Mouse (Mus musculus) heart, embryonic 11.5 days (tissue): ENCODE results near the gene Dthd1. TPM values are rescaled to one million over a fixed set of nuclear protein-coding genes. Genes with fewer than 3 reads are reported as not detected.

Experiments
- ATAC-seq: fragments of 200-750 bp; cut with Nextera tagmentation; replicated peaks from 2 replicates; pipeline ENCODE4 v1.8.0; 2017; ENCODE audit warnings: moderate library complexity; ENCODE audit not compliant: insufficient number of reproducible peaks, low FRiP score, low TSS enrichment
- H3K27ac ChIP-seq: fragments of 300-500 bp; sonication (generic); 2 replicates; pipeline ENCODE4 v1.5.1; 2014; ENCODE audit warnings: mild to moderate bottlenecking, low read depth, low read length
- H3K27me3 ChIP-seq: fragments of 300-500 bp; sonication (generic); 2 replicates; pipeline ENCODE4 v1.6.1; 2014; ENCODE audit warnings: mild to moderate bottlenecking, low read length, mixed read lengths; ENCODE audit not compliant: control insufficient read depth, insufficient read depth
- H3K36me3 ChIP-seq: fragments of 300-500 bp; sonication (generic); 2 replicates; pipeline ENCODE4 v1.6.1; 2014; ENCODE audit warnings: mild to moderate bottlenecking, low read length, moderate library complexity, mixed read lengths; ENCODE audit not compliant: control insufficient read depth, insufficient read depth
- H3K4me1 ChIP-seq: fragments of 300-500 bp; sonication (generic); 2 replicates; pipeline ENCODE4 v1.6.1; 2014; ENCODE audit warnings: low read length; ENCODE audit not compliant: control insufficient read depth, insufficient read depth
- H3K4me2 ChIP-seq: fragments of 300-500 bp; sonication (generic); 2 replicates; pipeline ENCODE4 v1.6.1; 2014; ENCODE audit warnings: mild to moderate bottlenecking, moderate library complexity
- H3K4me3 ChIP-seq: fragments of 300-500 bp; sonication (generic); 2 replicates; pipeline ENCODE4 v1.5.1; 2014; ENCODE audit warnings: low read depth, low read length
- H3K9ac ChIP-seq: fragments of 300-500 bp; sonication (generic); 2 replicates; pipeline ENCODE4 v1.6.1; 2014; ENCODE audit warnings: mild to moderate bottlenecking, low read depth, low read length, moderate library complexity
- H3K9me3 ChIP-seq: fragments of 300-500 bp; sonication (generic); replicated peaks from 2 replicates; pipeline ENCODE4 v1.6.1; 2016; ENCODE audit warnings: low read length; ENCODE audit not compliant: control insufficient read depth
- WGBS: fragments of 180-500 bp; shearing (Covaris S2); extraction: QIAGEN DNeasy Blood & Tissue Kit; methylation state at CpG from one replicate; pipeline ENCODE4 v1.1.7; 2014; ENCODE audit not compliant: insufficient replicate concordance; 5-methylcytosine and 5-hydroxymethylcytosine counted together
- polyA plus RNA-seq: library from polyadenylated mRNA; unstranded; fragments of >200 nt; fragmentation: Nextera tagmentation; extraction: Ambion mirVana; gene quantifications from 2 replicates; pipeline ENCODE4 v1.2.1, GENCODE M21; 2014

The Dthd1 gene
- polyA plus RNA-seq, 1 experiment from 2014 or later, result 0.42 TPM

- no peak for ATAC-seq
- WGBS, result 52% methylated on average over 2 of the region's 2 CpGs
- H3K27me3 ChIP-seq, result no peaks in the 10 kb centered on the region
Observed at GRCm38 (mm10) chr5:62851337-62851736, 37.7 kb downstream of the Dthd1 start.

GRCm38 (mm10) chr5:62854361-62854844 lies 40.8 kb downstream of the Dthd1 start:
- Histone ChIP-seq H3K9ac (no peak overlapping the region), H3K4me1 (no peaks in the 10 kb centered on the region), H3K4me3 (no peak overlapping the region), H3K36me3 (no peaks in the 10 kb centered on the region), H3K9me3 (no peaks in the 10 kb centered on the region), H3K27me3 (no peaks in the 10 kb centered on the region), H3K4me2 (no peak overlapping the region), H3K27ac (no peak overlapping the region)
- WGBS, result 92% methylated on average over 4 of the region's 4 CpGs
- ATAC-seq, result no peak

More at GRCm38 (mm10) chr5:62851337-62851736, 37.7 kb downstream of the Dthd1 start:
- Histone ChIP-seq H3K9me3 (no peaks in the 10 kb centered on the region), H3K27ac (no peak overlapping the region), H3K4me2 (no peak overlapping the region), H3K4me3 (no peak overlapping the region), H3K4me1 (no peaks in the 10 kb centered on the region), H3K36me3 (no peaks in the 10 kb centered on the region), H3K9ac (no peak overlapping the region)

DNA sequence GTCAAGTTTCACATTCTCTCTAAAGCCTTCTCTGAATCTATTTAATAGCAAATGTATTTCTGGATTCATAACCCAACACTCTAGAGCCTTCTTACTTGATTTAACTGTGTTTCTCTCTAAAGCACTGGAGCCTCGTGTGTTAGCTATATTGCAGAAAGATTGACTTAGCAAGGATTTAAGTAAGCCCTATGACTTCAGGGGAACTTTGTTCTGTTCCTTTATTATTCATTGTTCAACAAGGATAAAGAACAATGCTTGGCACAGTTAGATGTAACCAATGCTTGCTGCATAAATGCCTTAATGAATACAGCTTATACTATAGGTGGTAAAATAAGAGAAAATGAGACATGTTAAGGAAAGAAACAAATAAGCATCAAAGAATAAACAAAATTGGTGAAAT lies 43.9 kb downstream of the Dthd1 start:
- no peaks in the 10 kb centered on the region for H3K4me1 ChIP-seq

GRCm38 (mm10) chr5:62858282-62858681 lies 44.7 kb downstream of the Dthd1 start:
- H3K9ac ChIP-seq, result no peak overlapping the region
- H3K27me3 ChIP-seq, result no peaks in the 10 kb centered on the region
- H3K4me1 ChIP-seq, result no peaks in the 10 kb centered on the region
- H3K36me3 ChIP-seq, result no peaks in the 10 kb centered on the region
- no peak overlapping the region for H3K4me2 ChIP-seq
- H3K4me3 ChIP-seq, result no peak overlapping the region
- WGBS, result 64% methylated on average over 2 of the region's 2 CpGs
- H3K27ac ChIP-seq, result no peak overlapping the region
- no peaks in the 10 kb centered on the region for H3K9me3 ChIP-seq
- no peak for ATAC-seq

More for the DNA sequence above, 43.9 kb downstream of the Dthd1 start:
- Histone ChIP-seq H3K27ac (no peak overlapping the region), H3K9me3 (no peaks in the 10 kb centered on the region), H3K4me3 (no peak overlapping the region), H3K4me2 (no peak overlapping the region), H3K36me3 (no peaks in the 10 kb centered on the region), H3K27me3 (no peaks in the 10 kb centered on the region), H3K9ac (no peak overlapping the region)
- no peak for ATAC-seq
- WGBS, result 64% methylated on average over 1 of the region's 1 CpGs

DNA sequence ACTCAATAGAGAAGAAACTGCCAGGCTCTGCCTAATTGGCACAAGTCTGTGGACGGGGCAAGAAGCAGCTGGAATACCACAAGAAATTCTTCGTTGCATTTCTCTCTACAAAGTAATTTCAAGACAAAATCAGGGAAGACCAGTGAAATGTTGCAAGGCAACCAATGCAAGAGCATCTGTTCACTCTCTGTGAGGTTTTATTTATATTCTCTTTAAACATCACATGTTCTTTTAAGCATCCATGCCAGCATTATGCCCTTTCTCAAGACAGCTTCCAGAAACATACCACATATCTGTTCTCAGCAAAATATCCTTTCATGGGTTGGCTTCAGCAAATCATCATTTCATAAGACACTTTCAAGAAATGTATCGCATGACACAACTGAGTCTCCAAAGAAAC lies 50.7 kb downstream of the Dthd1 start:
- no peak for ATAC-seq
- no peaks in the 10 kb centered on the region for H3K9me3 ChIP-seq
- 70% methylated on average over 3 of the region's 3 CpGs for WGBS
- no peak overlapping the region for H3K9ac ChIP-seq
- no peak overlapping the region for H3K4me2 ChIP-seq
- no peaks in the 10 kb centered on the region for H3K4me1 ChIP-seq
- no peak overlapping the region for H3K4me3 ChIP-seq
- no peaks in the 10 kb centered on the region for H3K36me3 ChIP-seq
- H3K27me3 ChIP-seq, result no peaks in the 10 kb centered on the region
- no peak overlapping the region for H3K27ac ChIP-seq

DNA sequence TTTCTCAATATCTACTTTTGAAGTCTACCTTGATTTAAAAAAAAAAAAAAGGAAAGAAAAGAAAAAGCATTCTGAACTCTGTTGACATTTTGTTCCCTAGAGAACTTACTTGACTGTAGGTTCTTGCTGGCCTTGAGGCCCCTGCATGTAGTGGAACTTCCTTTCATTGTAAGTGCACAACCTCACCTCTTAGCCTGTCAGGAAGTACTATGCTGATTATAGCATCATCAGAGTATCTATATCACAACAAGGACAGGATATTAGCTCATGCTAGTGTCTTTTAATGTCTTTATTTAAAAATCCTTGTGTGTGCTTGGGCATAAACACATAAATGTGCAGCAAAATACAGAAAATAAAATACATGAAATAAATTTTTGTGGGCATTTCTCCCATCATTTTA lies 53.4 kb downstream of the Dthd1 start:
- no peak overlapping the region for H3K4me3 ChIP-seq
- H3K27me3 ChIP-seq, result no peaks in the 10 kb centered on the region
- no peak for ATAC-seq
- H3K27ac ChIP-seq, result no peak overlapping the region
- H3K4me2 ChIP-seq, result no peak overlapping the region
- no peaks in the 10 kb centered on the region for H3K36me3 ChIP-seq
- no peaks in the 10 kb centered on the region for H3K9me3 ChIP-seq
- no peaks in the 10 kb centered on the region for H3K4me1 ChIP-seq
- no peak overlapping the region for H3K9ac ChIP-seq

DNA sequence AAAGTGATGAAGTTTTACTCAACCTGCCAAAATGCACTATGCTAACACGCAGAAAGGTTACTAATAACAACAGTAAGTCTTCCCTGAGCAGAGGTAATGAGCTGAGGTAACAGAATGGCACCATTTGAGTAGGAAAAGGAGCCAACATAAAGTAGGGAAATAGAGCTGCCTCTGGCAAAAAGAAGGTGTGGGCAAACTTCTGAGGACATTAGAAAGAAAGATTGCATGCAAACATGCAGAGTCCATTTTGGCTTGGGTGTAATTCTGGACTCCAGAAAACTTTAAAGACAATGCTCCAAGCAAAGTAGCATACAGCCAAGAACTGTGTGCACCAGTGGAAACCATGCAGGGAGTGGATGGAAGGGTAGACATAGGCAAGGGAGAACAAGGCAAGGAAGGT lies 65.9 kb downstream of the Dthd1 start:
- Histone ChIP-seq H3K4me1 (no peaks in the 10 kb centered on the region), H3K36me3 (no peaks in the 10 kb centered on the region), H3K4me3 (no peak overlapping the region), H3K9me3 (no peaks in the 10 kb centered on the region), H3K4me2 (no peak overlapping the region), H3K9ac (no peak overlapping the region), H3K27me3 (no peaks in the 10 kb centered on the region), H3K27ac (no peak overlapping the region)
- 60% methylated on average over 1 of the region's 1 CpGs for whole genome bisulfite sequencing
- no peak for ATAC-seq

- Histone ChIP-seq H3K4me2 (no peak overlapping the region), H3K36me3 (no peaks in the 10 kb centered on the region), H3K9me3 (no peaks in the 10 kb centered on the region), H3K27ac (no peak overlapping the region), H3K4me3 (no peak overlapping the region), H3K27me3 (no peaks in the 10 kb centered on the region), H3K4me1 (no peaks in the 10 kb centered on the region), H3K9ac (no peak overlapping the region)
- ATAC-seq, result no peak
- 65% methylated on average over 3 of the region's 3 CpGs for WGBS
Observed at GRCm38 (mm10) chr5:62895326-62895725, 81.7 kb downstream of the Dthd1 start.

GRCm38 (mm10) chr5:62906954-62907353 lies 93.3 kb downstream of the Dthd1 start:
- H3K4me3 ChIP-seq, result no peak overlapping the region
- 84% methylated on average over 2 of the region's 2 CpGs for WGBS
- no peaks in the 10 kb centered on the region for H3K27me3 ChIP-seq
- no peak for ATAC-seq
- H3K27ac ChIP-seq, result no peak overlapping the region
- no peak overlapping the region for H3K9ac ChIP-seq
- H3K4me2 ChIP-seq, result no peak overlapping the region
- no peaks in the 10 kb centered on the region for H3K36me3 ChIP-seq
- H3K9me3 ChIP-seq, result no peaks in the 10 kb centered on the region
- no peaks in the 10 kb centered on the region for H3K4me1 ChIP-seq
